8 mouse cellular contexts compared by ENCODE assay signal in the genomic region with DNA sequence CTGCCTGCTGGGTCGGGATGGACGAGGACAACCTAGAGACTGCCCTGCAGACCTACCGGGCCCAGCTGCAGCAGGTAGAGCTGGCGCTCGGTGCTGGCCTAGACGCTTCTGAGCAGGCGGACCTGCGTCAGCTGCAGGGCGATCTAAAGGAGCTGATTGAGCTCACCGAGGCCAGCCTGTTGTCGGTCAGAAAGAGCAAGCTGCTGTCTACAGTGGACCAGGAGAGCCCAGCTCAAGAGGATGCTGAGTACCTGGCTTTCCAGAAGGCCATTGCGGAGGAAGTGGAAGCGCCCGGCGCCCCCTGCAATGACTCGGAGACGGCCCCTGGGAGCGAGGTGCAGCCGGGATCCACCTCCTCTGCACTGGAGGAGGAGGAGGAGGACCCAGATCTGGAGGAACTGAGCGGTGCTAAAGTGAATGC. TPM values are rescaled to one million over a fixed set of nuclear protein-coding genes. Genes with fewer than 3 reads are reported as not detected.
DNase-seq lines count a peak whose midpoint lies in the region; ATAC-seq and TF ChIP-seq lines count a peak whose summit lies in the region.

No protein-coding gene starts in this region.

- in situ Hi-C loops in CH12.LX (cut with MboI; ENCODE audit: low pct_ligation_motif_present, low pct_unique_long_range_greater_than_20kb, low sequenced_read_pairs), result loop anchor here (10.0 to 25.0 kb wide), 2 partner anchors 181 to 653 kb away; a partner anchor contains a TSS

- peak overlapping the region; percentile 68 to 86 (median 79) for H3K4me3 ChIP-seq in CH12.LX (replicated peaks in 1 of 3; ENCODE audit: low read depth in 2 of 3, low read length in 2 of 3, poor library complexity in 1 of 3)
- peak overlapping the region; percentile 85 for H3K4me3 ChIP-seq in embryonic facial prominence, embryonic 10.5 days
- peak overlapping the region; percentile 85 for H3K4me3 ChIP-seq in midbrain, embryonic 14.5 days (replicated peaks; ENCODE audit: low read depth, low read length)

- no peak for TF ChIP-seq EP300 in CH12.LX (IDR thresholded peaks at IDR 0.05; ENCODE audit: low read length)

- dilution Hi-C loops in CH12.LX (cut with MboI; ENCODE audit: extremely low pct_ligation_motif_present, extremely low pct_unique_long_range_greater_than_20kb, low sequenced_read_pairs), result no loop called here

- peak overlapping the region; percentile 65 for H3K9ac ChIP-seq in CH12.LX (ENCODE audit: insufficient read depth, low read depth)
- peak overlapping the region; percentile 86 for H3K9ac ChIP-seq in midbrain, embryonic 14.5 days (replicated peaks; ENCODE audit: low read length)

- no peaks in the 10 kb centered on the region for H3K27me3 ChIP-seq in CH12.LX (replicated peaks)
- H3K27me3 ChIP-seq in embryonic facial prominence, embryonic 10.5 days (replicated peaks; ENCODE audit: low read depth, poor library complexity, severe bottlenecking), result no peaks in the 10 kb centered on the region
- H3K27me3 ChIP-seq in midbrain, embryonic 14.5 days (ENCODE audit: control insufficient read depth, insufficient read depth, low read length), result no peaks in the 10 kb centered on the region

- ATAC-seq in inflammation-experienced regulatory T-cells, adult 6 months, result peak; percentile 27
- peak; percentile 62 for ATAC-seq in midbrain, embryonic 14.5 days (ENCODE audit: low FRiP score, low TSS enrichment)

- H3K36me3 ChIP-seq in CH12.LX (replicated peaks in 1 of 2; ENCODE audit: control insufficient read depth in 1 of 2, insufficient read depth in 1 of 2, low read length in 1 of 2), result peaks cover 29 to 54% of the 10 kb centered on the region in 2 experiments
- H3K36me3 ChIP-seq in embryonic facial prominence, embryonic 10.5 days (replicated peaks), result peaks cover 64% of the 10 kb centered on the region
- H3K36me3 ChIP-seq in midbrain, embryonic 14.5 days (ENCODE audit: control insufficient read depth, insufficient read depth, low read length), result peaks cover 42% of the 10 kb centered on the region

- H3K27ac ChIP-seq in CH12.LX (ENCODE audit: insufficient read depth, low read depth), result peak overlapping the region; percentile 73
- H3K27ac ChIP-seq in embryonic facial prominence, embryonic 10.5 days (replicated peaks), result peak overlapping the region; percentile 92
- peak overlapping the region; percentile 88 for H3K27ac ChIP-seq in midbrain, embryonic 14.5 days (replicated peaks; ENCODE audit: low read depth, low read length)

- DNase-seq in gastrocnemius, postnatal 10 days, result peak; percentile 29
- DNase-seq in gastrocnemius, postnatal 4 days (ENCODE audit: low spot score in 2 of 2), result no peak
- DNase-seq in CH12.LX (ENCODE audit: extremely low read depth), result peak; percentile 34
- DNase-seq in embryonic facial prominence, embryonic 10.5 days (ENCODE audit: low spot score), result peak; percentile 51
- DNase-seq in midbrain, embryonic 14.5 days, result peak; percentile 39
- no peak for DNase-seq in ovary, postnatal 10 days (ENCODE audit: low spot score)
- DNase-seq in left cerebral cortex, adult 9 months (ENCODE audit: low spot score in 2 of 2), result no peak

- peaks cover 5 to 33% of the 10 kb centered on the region in 2 experiments for H3K4me1 ChIP-seq in CH12.LX (ENCODE audit: control insufficient read depth in 1 of 2, insufficient read depth in 2 of 2)
- peaks cover 38% of the 10 kb centered on the region for H3K4me1 ChIP-seq in embryonic facial prominence, embryonic 10.5 days
- H3K4me1 ChIP-seq in midbrain, embryonic 14.5 days (ENCODE audit: control insufficient read depth, insufficient read depth, low read length), result peaks cover 33% of the 10 kb centered on the region

- H3K9me3 ChIP-seq in CH12.LX (replicated peaks; ENCODE audit: low read length), result peaks cover 5% of the 10 kb centered on the region
- H3K9me3 ChIP-seq in embryonic facial prominence, embryonic 10.5 days, result no peaks in the 10 kb centered on the region
- H3K9me3 ChIP-seq in midbrain, embryonic 14.5 days (ENCODE audit: control insufficient read depth, low read length), result no peaks in the 10 kb centered on the region

- TF ChIP-seq RAD21 in CH12.LX (IDR thresholded peaks at IDR 0.05; ENCODE audit: low read depth, low read length), result no peak

- WGBS in embryonic facial prominence, embryonic 10.5 days, result under 1% methylated on average over 20 of the region's 20 CpGs
- 0% methylated on average over 20 of the region's 20 CpGs for WGBS in midbrain, embryonic 14.5 days

- peaks cover 59% of the 10 kb centered on the region for H3K79me2 ChIP-seq in CH12.LX (replicated peaks; ENCODE audit: control insufficient read depth, extremely low read depth, insufficient read depth, poor library complexity, severe bottlenecking)

- no peak for TF ChIP-seq POLR2A in CH12.LX (IDR thresholded peaks at IDR 0.05; ENCODE audit: low read depth, low read length)

- TF ChIP-seq CTCF in CH12.LX (conservative IDR thresholded peaks at IDR 0.05 in 1 of 2, IDR thresholded peaks at IDR 0.05 in 1 of 2; ENCODE audit: low read depth in 2 of 2, low read length in 2 of 2), result no peak

- H3K4me2 ChIP-seq in CH12.LX (ENCODE audit: insufficient read depth, low read depth, poor library complexity, severe bottlenecking), result peak overlapping the region; percentile 95; the same call in 1 of the 2 replicates
- peak overlapping the region; percentile 98 for H3K4me2 ChIP-seq in midbrain, embryonic 14.5 days (ENCODE audit: low read length)

TF ChIP-seq in CH12.LX, 34 proteins besides CTCF, POLR2A, EP300 and RAD21:
- TF ChIP-seq MXI1 (IDR thresholded peaks at IDR 0.05; ENCODE audit: low read depth, low read length), result no peak
- no peak for TF ChIP-seq MAZ (IDR thresholded peaks at IDR 0.05; ENCODE audit: low read depth, low read length)
- 0 out of 2 replicates have a peak, but pooled peaks have one; percentile 5 for TF ChIP-seq TBP (conservative IDR thresholded peaks at IDR 0.05; ENCODE audit: low read depth, low read length)
- no peak for TF ChIP-seq POLR2AphosphoS2 (IDR thresholded peaks at IDR 0.05; ENCODE audit: low read depth, low read length)

RNA-seq across cellular contexts. Expression of a gene that starts 0.5 kb away (rescaled TPM):
- total RNA-seq in gastrocnemius, postnatal 10 days (2021), result 10 to 100 TPM; 25.2 to 30.8 TPM
- total RNA-seq in gastrocnemius, postnatal 4 days (2021), result 10 to 100 TPM; 31.6 to 32.4 TPM
- 29.2 and 35.5 TPM in 2 replicates for total RNA-seq in CH12.LX (2012; rRNA removed)
- total RNA-seq in CH12.LX (2014; rRNA removed), result 45.3 and 46.0 TPM in 2 replicates
- 55.6 and 72.7 TPM in 2 replicates for polyA plus RNA-seq in CH12.LX (2012; ENCODE audit: insufficient read length, low read depth)
- polyA plus RNA-seq in embryonic facial prominence, embryonic 10.5 days (2016; fragmentation: Nextera tagmentation; extraction: Ambion mirVana), result 74.0 and 74.4 TPM in 2 replicates
- 10 to 100 TPM; 60.4 to 69.3 (median 60.4) TPM for polyA plus RNA-seq in inflammation-experienced regulatory T-cells, adult 6 months (2017; shearing (Covaris generic))
- polyA plus RNA-seq in midbrain, embryonic 14.5 days (2014; fragmentation: Nextera tagmentation; extraction: Ambion mirVana), result 65.8 and 76.2 TPM in 2 replicates

RNA-seq across cellular contexts. Expression of a gene that starts 0.9 kb away (rescaled TPM):
- 10 to 100 TPM; 13.1 to 18.3 TPM for total RNA-seq in gastrocnemius, postnatal 10 days (2021)
- 10 to 100 TPM; 23.3 to 26.2 TPM for total RNA-seq in gastrocnemius, postnatal 4 days (2021)
- 23.9 and 29.8 TPM in 2 replicates for total RNA-seq in CH12.LX (2012; rRNA removed)
- total RNA-seq in CH12.LX (2014; rRNA removed), result 18.4 and 19.3 TPM in 2 replicates
- 20.9 and 21.1 TPM in 2 replicates for polyA plus RNA-seq in CH12.LX (2012; ENCODE audit: insufficient read length, low read depth)
- 46.9 and 51.8 TPM in 2 replicates for polyA plus RNA-seq in embryonic facial prominence, embryonic 10.5 days (2016; fragmentation: Nextera tagmentation; extraction: Ambion mirVana)
- polyA plus RNA-seq in inflammation-experienced regulatory T-cells, adult 6 months (2017; shearing (Covaris generic)), result 10 to 100 TPM; 18.5 to 21.8 (median 20.9) TPM
- 65.0 and 67.7 TPM in 2 replicates for polyA plus RNA-seq in midbrain, embryonic 14.5 days (2014; fragmentation: Nextera tagmentation; extraction: Ambion mirVana)

RNA-seq across cellular contexts. Expression of a gene that starts 14.2 kb away (rescaled TPM):
- 1 to 10 TPM; 5.8 to 9.7 TPM for total RNA-seq in gastrocnemius, postnatal 10 days (2021)
- total RNA-seq in gastrocnemius, postnatal 4 days (2021), result 10 to 100 TPM; 10.9 to 17.8 TPM
- total RNA-seq in CH12.LX (2012; rRNA removed) (59.7 and 61.8 TPM in 2 replicates), CH12.LX (2014; rRNA removed) (61.5 and 67.0 TPM in 2 replicates)
- 70.7 and 73.9 TPM in 2 replicates for polyA plus RNA-seq in CH12.LX (2012; ENCODE audit: insufficient read length, low read depth)
- polyA plus RNA-seq in embryonic facial prominence, embryonic 10.5 days (2016; fragmentation: Nextera tagmentation; extraction: Ambion mirVana), result 25.7 and 30.7 TPM in 2 replicates
- 100 to 1,000 TPM; 340 to 573 (median 348) TPM for polyA plus RNA-seq in inflammation-experienced regulatory T-cells, adult 6 months (2017; shearing (Covaris generic))
- 43.7 and 50.1 TPM in 2 replicates for polyA plus RNA-seq in midbrain, embryonic 14.5 days (2014; fragmentation: Nextera tagmentation; extraction: Ambion mirVana)

RNA-seq across cellular contexts. Expression of a gene that starts 46.1 kb away (rescaled TPM):
- total RNA-seq in gastrocnemius, postnatal 10 days (2021), result 10 to 100 TPM; 21.1 to 23.0 TPM
- total RNA-seq in gastrocnemius, postnatal 4 days (2021), result 10 to 100 TPM; 37.0 to 40.9 TPM
- total RNA-seq in CH12.LX (2012; rRNA removed) (65.4 and 83.8 TPM in 2 replicates), CH12.LX (2014; rRNA removed) (67.6 and 74.9 TPM in 2 replicates)
- 70.7 and 89.2 TPM in 2 replicates for polyA plus RNA-seq in CH12.LX (2012; ENCODE audit: insufficient read length, low read depth)
- 72.4 and 74.1 TPM in 2 replicates for polyA plus RNA-seq in embryonic facial prominence, embryonic 10.5 days (2016; fragmentation: Nextera tagmentation; extraction: Ambion mirVana)
- 10 to 100 TPM; 31.4 to 34.5 (median 32.2) TPM for polyA plus RNA-seq in inflammation-experienced regulatory T-cells, adult 6 months (2017; shearing (Covaris generic))
- 40.3 and 46.9 TPM in 2 replicates for polyA plus RNA-seq in midbrain, embryonic 14.5 days (2014; fragmentation: Nextera tagmentation; extraction: Ambion mirVana)

RNA-seq across cellular contexts. Expression of a gene that starts 51.4 kb away (rescaled TPM):
- 1 to 10 TPM; 1.1 to 1.6 TPM for total RNA-seq in gastrocnemius, postnatal 10 days (2021)
- total RNA-seq in gastrocnemius, postnatal 4 days (2021), result under 1 TPM; 0.32 to 0.47 TPM
- total RNA-seq in CH12.LX (2012; rRNA removed) (not detected in 2 replicates), CH12.LX (2014; rRNA removed) (not detected in 2 replicates)
- not detected in 2 replicates for polyA plus RNA-seq in CH12.LX (2012; ENCODE audit: insufficient read length, low read depth)
- polyA plus RNA-seq in embryonic facial prominence, embryonic 10.5 days (2016; fragmentation: Nextera tagmentation; extraction: Ambion mirVana), result 47.9 and 53.7 TPM in 2 replicates
- polyA plus RNA-seq in inflammation-experienced regulatory T-cells, adult 6 months (2017; shearing (Covaris generic)), result not detected
- polyA plus RNA-seq in midbrain, embryonic 14.5 days (2014; fragmentation: Nextera tagmentation; extraction: Ambion mirVana), result 1,182 and 1,543 TPM in 2 replicates

Comparison
In these comparisons a context has a peak if more than half of its experiments do, and no peak if none do; other contexts are left out.
1. DNase-seq: peak in gastrocnemius, postnatal 10 days (single experiment), CH12.LX (single experiment), embryonic facial prominence, embryonic 10.5 days (single experiment) and midbrain, embryonic 14.5 days (single experiment); none in gastrocnemius, postnatal 4 days (0 of 2), ovary, postnatal 10 days (single experiment) and left cerebral cortex, adult 9 months (0 of 2).
2. Peak in every context shown above with its lines, with median percentiles within 50 percentile points of each other: H3K27ac ChIP-seq and H3K4me3 ChIP-seq.